Mouse (Mus musculus) forebrain, embryonic 10.5 days (tissue): ENCODE data around the gene Capn5. TPM values are rescaled to one million over a fixed set of nuclear protein-coding genes. Genes with fewer than 3 reads are reported as not detected.
A peak's percentile ranks its signal among the peaks of the same experiment; 100 is the strongest.

Source experiments
- DNase-seq: peaks from one replicate; pipeline ENCODE4 v3.0.0-alpha.2; 2017; ENCODE audit warnings: low spot score; ENCODE audit errors: extremely low spot score
- H3K27ac ChIP-seq: fragments of 300-500 bp; sonication (generic); 2 replicates; pipeline ENCODE4 v1.5.1; 2016; ENCODE audit warnings: mild to moderate bottlenecking
- H3K27me3 ChIP-seq: fragments of 300-500 bp; sonication (generic); 2 replicates; pipeline ENCODE4 v1.6.1; 2016; ENCODE audit warnings: mild to moderate bottlenecking; ENCODE audit not compliant: poor library complexity, severe bottlenecking
- H3K36me3 ChIP-seq: fragments of 300-500 bp; sonication (generic); replicated peaks from 2 replicates; pipeline ENCODE4 v1.6.1; 2016; ENCODE audit warnings: mild to moderate bottlenecking, moderate library complexity
- H3K4me1 ChIP-seq: fragments of 300-500 bp; sonication (generic); 2 replicates; pipeline ENCODE4 v1.6.1; 2016
- H3K4me3 ChIP-seq: fragments of 300-500 bp; sonication (generic); 2 replicates; pipeline ENCODE4 v1.5.1; 2016; ENCODE audit warnings: mild to moderate bottlenecking, moderate library complexity
- H3K9me3 ChIP-seq: fragments of 300-500 bp; sonication (generic); 2 replicates; pipeline ENCODE4 v1.6.1; 2016; ENCODE audit warnings: mild to moderate bottlenecking, moderate library complexity
- WGBS: fragments of 180-500 bp; shearing (Covaris S2); methylation state at CpG from one replicate; pipeline ENCODE4 v1.1.7; 2016; 5-methylcytosine and 5-hydroxymethylcytosine counted together
- polyA plus RNA-seq: library from polyadenylated mRNA; unstranded; fragments of >200 nt; fragmentation: Nextera tagmentation; extraction: Ambion mirVana; gene quantifications from 2 replicates; pipeline ENCODE4 v1.2.1, GENCODE M21; 2016

The Capn5 gene
- polyA plus RNA-seq, 1 experiment from 2014 or later: 5.8 TPM

DNA sequence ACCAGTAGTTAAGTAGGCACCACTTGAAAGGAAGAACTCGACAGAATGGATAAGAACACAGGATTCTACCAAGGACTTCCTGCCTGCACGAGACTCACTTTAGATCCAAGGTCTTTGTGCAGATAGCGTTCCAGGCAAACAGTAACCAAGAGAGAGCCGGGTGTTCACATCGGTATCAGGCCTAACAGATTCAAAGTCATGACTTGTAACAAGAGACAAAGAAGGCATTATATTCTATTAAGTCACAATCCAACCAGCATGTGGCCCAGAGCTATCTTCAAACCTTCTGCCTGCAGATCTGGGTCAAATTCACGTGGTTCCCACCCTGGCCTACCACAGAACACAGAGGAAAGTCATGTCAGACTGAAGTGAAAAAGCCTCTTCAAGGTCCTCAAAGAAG is 63.4 kb downstream of the Capn5 start:
- 0 out of 2 replicates have a peak overlapping the region, but pooled peaks have one; percentile 22 for H3K27ac ChIP-seq
- H3K9me3 ChIP-seq: no peaks in the 10 kb centered on the region
- WGBS: 81% methylated on average over 6 of the region's 6 CpGs
- H3K27me3 ChIP-seq: peaks cover 38% of the 10 kb centered on the region
- no peak for DNase-seq
- H3K36me3 ChIP-seq: no peaks in the 10 kb centered on the region
- no peak overlapping the region for H3K4me3 ChIP-seq
- H3K4me1 ChIP-seq: peaks cover 26% of the 10 kb centered on the region

DNA sequence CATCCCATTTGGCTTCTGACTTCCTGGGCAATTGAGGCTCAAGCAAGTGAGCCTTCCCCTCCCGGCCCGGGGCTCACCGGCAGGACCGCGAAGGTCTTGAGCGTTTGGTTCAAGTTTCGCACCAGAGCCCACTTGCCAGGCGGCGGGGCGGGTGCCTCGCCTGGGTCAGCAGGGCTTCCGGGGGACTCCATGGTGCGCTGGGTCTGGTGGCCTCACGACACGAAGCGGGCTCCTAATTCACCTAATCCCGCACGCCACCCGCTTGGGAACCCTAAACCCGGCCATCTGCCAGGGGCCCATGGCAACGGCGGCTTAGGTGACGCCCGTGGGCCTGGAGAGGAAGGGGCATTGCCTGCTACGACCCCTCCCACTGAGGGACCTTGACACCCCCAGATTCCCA is 66.8 kb downstream of the Capn5 start:
- Histone ChIP-seq H3K36me3 (no peaks in the 10 kb centered on the region), H3K4me1 (peaks cover 10% of the 10 kb centered on the region), H3K4me3 (peak overlapping the region; percentile 45), H3K27me3 (peaks cover 44% of the 10 kb centered on the region), H3K9me3 (no peaks in the 10 kb centered on the region), H3K27ac (0 out of 2 replicates have a peak overlapping the region, but pooled peaks have one; percentile 1)
- WGBS: 5% methylated on average over 25 of the region's 25 CpGs
- no peak for DNase-seq

DNA sequence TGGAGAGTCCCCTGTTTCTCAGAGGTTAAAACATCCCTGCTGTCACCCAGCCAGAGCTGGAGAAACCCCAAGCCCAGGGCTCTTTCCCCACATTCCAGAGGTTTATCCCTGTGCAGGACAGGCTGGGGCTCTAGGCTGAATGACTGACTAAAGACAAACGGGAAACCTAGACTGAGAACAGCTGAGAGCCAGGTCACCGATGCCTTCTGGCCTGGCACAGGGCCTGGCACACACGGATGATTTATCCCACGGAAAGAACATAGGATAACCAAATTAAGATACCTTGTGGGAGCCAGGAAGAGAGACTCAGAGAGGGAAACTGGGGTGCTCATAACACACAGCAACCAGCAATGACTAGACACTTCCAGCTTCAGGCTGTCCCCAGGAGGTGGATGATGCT is 68.3 kb downstream of the Capn5 start:
- Histone ChIP-seq H3K36me3 (no peaks in the 10 kb centered on the region), H3K27me3 (peaks cover 44% of the 10 kb centered on the region), H3K9me3 (no peaks in the 10 kb centered on the region), H3K27ac (no peak overlapping the region), H3K4me3 (no peak overlapping the region), H3K4me1 (peaks cover 15% of the 10 kb centered on the region)
- WGBS: 87% methylated on average over 4 of the region's 4 CpGs
- no peak for DNase-seq

DNA sequence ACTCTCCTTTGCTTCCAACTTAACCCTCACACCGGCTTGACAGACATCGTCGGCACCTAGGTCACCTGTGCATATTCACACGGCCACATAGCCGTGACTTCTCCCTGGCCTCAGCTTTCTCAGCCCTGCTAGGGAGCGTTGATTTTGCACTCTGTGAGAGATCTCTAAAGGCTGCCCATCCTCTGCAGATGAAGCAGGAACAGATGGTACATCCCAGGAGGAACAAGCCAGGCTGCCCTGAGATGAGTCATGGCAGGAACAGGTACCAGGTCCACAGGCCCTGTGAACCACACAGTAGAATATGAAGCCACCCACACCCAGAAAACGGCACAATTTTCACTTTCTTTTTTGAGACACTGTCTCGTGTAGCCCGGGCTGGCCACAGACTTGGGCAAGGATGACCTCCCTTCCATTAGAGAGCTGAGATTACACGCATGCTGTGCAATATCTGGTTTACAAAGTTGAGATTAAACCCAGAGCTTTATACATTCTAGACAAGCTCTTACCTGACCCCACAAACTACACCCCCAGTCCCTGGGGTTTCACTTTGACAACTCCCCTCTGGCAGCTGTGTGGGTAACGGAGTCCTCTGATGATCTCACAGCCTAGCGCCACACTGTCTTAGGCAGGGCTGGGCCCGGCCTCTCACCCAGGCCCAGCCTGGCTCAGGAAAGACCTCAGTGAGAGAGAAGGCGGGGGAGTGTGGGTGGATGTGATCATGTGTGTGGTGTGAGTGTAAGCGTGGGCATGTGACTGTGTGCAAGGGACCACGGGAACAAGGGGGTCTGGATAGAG is 69.2 kb downstream of the Capn5 start:
- no peak overlapping the region for H3K4me3 ChIP-seq
- H3K36me3 ChIP-seq: no peaks in the 10 kb centered on the region
- no peak for DNase-seq
- no peaks in the 10 kb centered on the region for H3K9me3 ChIP-seq
- peaks cover 44% of the 10 kb centered on the region for H3K27me3 ChIP-seq
- WGBS: 88% methylated on average over 16 of the region's 16 CpGs
- H3K27ac ChIP-seq: no peak overlapping the region
- peaks cover 20% of the 10 kb centered on the region for H3K4me1 ChIP-seq

DNA sequence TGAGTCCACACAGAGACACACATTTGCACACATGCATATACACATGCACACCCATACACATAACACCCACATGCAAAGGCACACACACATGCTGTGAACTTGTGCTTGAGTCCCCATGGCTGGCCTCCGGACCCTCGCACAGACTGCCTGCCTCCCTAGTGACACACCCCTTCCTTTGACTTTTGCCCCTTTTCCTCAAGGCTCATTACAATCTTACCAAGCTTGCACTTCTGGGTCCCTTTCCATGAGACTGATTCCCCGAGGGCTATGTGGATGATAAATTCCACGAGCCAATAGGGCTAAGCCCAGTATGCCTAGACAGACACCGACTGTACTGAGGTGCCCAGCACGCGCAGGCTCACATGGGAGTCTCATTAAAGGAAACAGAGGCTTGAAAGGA is 71.8 kb downstream of the Capn5 start:
- H3K36me3 ChIP-seq: no peaks in the 10 kb centered on the region
- WGBS: 90% methylated on average over 7 of the region's 7 CpGs
- no peak overlapping the region for H3K4me3 ChIP-seq
- no peaks in the 10 kb centered on the region for H3K9me3 ChIP-seq
- no peak overlapping the region for H3K27ac ChIP-seq
- DNase-seq: no peak
- H3K27me3 ChIP-seq: peaks cover 23% of the 10 kb centered on the region
- H3K4me1 ChIP-seq: peaks cover 30% of the 10 kb centered on the region

DNA sequence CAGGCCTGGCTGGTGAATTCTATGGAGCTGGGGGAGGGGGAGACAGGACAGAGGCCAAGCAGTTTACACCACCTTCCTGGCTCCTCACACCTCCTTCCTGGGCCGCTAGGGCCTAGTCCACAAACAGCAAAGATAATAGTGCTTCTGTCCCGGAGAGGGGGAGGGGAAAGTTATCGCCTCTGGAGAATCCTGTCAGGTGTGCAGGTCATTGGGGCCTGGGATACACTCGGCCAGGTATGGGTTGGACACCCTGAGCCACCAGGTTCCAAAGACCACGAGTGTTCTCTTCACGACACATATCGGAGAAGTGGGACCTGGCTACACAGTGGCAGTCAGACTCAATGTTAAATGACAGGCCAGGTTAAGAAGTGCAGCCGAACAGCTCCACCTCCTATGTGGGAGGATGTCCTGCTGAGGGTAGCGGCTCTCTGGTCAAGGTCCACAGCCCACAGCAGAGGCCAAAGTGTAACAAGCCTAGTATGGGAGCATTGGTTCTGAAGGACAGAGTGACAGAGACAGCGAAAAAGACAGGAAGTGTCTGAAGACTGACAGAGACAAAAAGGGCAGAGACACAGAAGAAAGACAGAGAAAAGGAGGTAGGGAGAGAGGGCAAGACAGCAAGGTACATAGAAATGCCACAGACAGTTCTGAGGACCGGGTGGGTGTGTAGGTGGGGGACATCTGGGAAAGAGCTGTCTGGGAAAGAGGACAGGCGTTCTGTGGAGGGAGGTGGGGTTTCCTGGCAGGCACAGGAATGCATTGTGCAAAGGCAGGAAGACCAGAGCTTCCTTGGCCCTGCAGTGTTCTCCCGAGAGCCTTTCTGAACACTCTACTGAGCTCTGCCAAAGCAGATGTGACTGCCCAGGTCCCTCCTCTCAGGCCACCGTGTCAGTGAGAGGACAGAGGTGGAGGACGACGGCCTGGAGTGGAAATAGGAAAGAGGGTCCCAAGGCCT is 73.3 kb downstream of the Capn5 start:
- Histone ChIP-seq H3K27me3 (peaks cover 8% of the 10 kb centered on the region), H3K9me3 (no peaks in the 10 kb centered on the region), H3K4me3 (no peak overlapping the region), H3K36me3 (no peaks in the 10 kb centered on the region), H3K27ac (peak overlapping the region; percentile 8; the same call in 1 of the 2 replicates), H3K4me1 (peaks cover 24% of the 10 kb centered on the region)
- 69% methylated on average over 16 of the region's 16 CpGs for WGBS
- no peak for DNase-seq

DNA sequence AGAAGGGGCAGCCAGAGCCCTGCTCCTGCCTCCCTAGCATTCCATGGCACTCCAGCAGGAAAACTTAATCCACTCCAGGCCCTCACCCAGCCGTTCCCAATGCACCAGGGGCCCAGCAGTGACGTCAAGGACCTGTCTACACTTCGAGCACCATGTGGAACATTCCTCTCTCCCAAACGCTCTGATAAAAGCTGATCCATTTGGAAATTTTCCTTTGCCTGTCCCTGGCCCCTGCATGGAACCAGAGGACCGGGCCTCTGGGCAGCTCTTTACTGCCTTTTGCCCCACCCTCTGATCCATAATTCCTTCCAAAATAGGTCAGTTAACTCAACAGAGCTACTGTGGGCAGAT is 74.2 kb downstream of the Capn5 start:
- DNase-seq: no peak

DNA sequence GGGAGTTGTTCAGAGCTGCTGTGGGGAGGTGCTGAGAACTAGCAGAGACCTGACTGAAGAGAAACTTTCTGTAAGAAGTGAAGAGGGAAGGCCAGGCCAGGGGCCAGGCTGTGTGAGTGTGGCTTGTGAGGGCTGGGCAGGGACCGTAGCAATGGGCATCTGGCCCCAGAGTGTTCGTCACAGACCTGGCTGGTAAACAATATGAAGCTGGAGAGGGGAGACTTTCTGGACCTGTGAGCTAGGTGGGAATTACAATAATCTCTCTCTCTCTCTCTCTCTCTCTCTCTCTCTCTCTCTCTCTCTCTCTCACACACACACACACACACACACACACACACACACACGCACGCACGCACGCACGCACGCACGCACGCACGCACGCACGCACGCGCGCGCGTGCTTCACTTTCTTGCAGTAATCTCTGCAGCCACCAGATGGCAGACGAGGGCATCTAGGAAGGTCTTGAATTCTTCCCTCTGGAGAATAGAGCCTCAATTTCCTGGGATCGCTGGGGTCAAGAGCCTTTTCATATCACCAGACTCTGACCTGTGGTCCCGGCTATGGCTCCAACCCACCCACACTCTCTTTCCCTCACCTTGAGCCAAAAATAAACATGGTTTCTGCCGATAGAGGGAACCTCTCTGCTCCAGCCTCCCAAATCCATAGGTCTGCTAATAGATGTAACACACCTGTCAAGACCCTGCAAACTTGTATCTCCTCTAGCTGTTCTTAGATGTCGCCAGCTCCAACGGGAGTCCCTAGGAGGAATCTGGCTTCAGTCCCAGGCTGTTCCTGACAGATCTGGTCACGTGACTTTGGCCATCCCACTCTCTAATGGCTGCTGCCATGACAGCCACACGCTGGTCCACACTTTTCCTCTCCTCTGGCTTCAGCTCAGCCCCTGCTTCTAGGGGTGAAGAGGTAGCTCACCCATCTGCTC is 74.8 kb downstream of the Capn5 start:
- H3K4me1 ChIP-seq: peaks cover 24% of the 10 kb centered on the region
- peaks cover under 1% of the 10 kb centered on the region; the same call in 1 of the 2 replicates for H3K36me3 ChIP-seq
- H3K9me3 ChIP-seq: no peaks in the 10 kb centered on the region
- H3K4me3 ChIP-seq: peak overlapping the region; percentile 45
- peak overlapping the region; percentile 87 for H3K27ac ChIP-seq
- 39% methylated on average over 10 of the region's 26 CpGs for WGBS
- peak; percentile 84 for DNase-seq
- no peaks in the 10 kb centered on the region for H3K27me3 ChIP-seq

More for the DNA sequence above, 74.2 kb downstream of the Capn5 start:
- Histone ChIP-seq H3K9me3 (no peaks in the 10 kb centered on the region), H3K36me3 (no peaks in the 10 kb centered on the region), H3K27ac (0 out of 2 replicates have a peak overlapping the region, but pooled peaks have one; percentile 87), H3K4me3 (no peak overlapping the region), H3K27me3 (no peaks in the 10 kb centered on the region), H3K4me1 (peaks cover 24% of the 10 kb centered on the region)
- WGBS: 84% methylated on average over 5 of the region's 5 CpGs

DNA sequence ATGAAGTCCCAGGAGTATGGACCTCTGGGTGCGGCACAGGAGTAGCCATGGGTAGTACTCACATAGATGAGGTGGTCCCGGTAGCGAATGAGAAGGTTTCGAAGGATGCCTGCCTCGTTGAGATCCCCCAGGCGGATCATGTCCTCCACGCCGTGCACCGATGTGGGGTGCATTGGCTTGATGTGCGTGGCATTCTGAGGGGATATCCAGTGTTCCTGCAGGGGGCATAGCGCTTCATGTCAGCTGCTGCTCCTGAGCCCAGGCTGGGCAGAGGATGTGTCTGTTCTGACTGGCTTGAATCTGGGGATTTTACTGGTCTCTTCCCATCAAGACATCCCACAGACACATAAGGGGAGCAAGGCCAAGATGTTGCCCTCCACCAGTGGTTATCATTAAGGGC is 75.6 kb downstream of the Capn5 start:
- no peak for DNase-seq
- peaks cover 8% of the 10 kb centered on the region for H3K36me3 ChIP-seq
- H3K4me1 ChIP-seq: peaks cover 24% of the 10 kb centered on the region
- peak overlapping the region; percentile 87 for H3K27ac ChIP-seq
- peak overlapping the region; percentile 45 for H3K4me3 ChIP-seq
- WGBS: 92% methylated on average over 11 of the region's 11 CpGs
- H3K27me3 ChIP-seq: no peaks in the 10 kb centered on the region
- peaks cover 1% of the 10 kb centered on the region for H3K9me3 ChIP-seq

DNA sequence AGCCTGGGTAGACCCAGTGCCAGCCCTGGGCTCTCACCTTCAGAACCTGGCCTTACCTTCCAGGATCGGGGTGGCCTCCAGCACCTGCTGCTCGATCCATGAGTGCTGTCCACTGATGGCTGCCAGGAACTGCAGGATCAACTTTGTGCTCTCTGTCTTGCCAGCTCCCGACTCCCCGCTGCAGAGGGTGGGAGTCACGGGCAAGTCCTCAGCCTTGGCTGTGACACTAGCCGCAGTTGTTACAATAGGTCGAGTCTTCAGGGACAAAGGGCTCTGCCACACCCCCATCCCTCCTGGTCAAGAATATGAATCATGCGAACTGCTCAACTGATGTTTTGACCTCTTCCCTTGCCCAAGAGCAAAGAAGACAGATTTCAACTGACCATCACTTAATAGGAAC is 80.5 kb downstream of the Capn5 start:
- Histone ChIP-seq H3K27me3 (no peaks in the 10 kb centered on the region), H3K9me3 (peaks cover 9% of the 10 kb centered on the region), H3K4me1 (peaks cover 5% of the 10 kb centered on the region), H3K27ac (no peak overlapping the region), H3K4me3 (no peak overlapping the region), H3K36me3 (peaks cover 24% of the 10 kb centered on the region)
- 95% methylated on average over 8 of the region's 8 CpGs for WGBS
- no peak for DNase-seq

DNA sequence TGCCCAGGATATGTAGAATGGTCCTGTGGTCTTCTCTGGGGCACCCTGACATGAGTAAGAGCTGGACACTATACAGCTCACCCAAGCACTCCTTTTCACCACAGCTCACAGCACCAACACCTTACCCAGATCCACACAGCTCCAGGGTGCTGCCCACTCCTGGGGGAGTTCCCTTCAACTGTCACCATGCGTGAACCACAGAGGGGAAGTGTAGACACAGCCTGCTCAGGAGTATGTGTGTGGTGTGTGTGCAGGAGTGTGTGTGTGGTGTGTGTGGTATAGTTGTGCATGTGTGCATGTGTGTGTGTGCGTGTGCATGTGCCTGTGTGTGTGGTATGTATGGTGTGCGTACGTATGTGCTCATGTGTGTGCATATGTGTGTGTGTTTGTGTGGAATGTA is 82.2 kb downstream of the Capn5 start:
- peaks cover 32% of the 10 kb centered on the region for H3K36me3 ChIP-seq
- 90% methylated on average over 4 of the region's 4 CpGs for WGBS
- no peak for DNase-seq

DNA sequence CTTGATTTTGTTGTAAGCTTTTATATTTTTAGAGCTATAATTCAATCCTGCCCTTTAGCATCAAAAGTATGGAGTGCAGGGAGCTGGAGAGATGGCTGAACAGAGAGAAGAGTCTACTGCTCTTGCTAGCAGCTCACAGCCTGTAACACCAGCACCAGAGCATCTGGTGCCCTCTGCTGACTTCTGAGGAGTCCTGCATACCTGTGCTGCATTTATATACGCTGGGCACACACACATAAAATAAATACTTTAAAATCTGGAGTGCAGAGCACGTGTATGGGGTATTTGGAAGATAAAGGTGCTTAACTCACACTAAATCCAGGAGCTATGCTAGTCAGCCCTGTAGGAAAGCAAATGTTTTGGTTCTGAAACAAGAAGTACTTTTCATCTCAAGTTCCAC is 91.7 kb downstream of the Capn5 start:
- H3K9me3 ChIP-seq: no peaks in the 10 kb centered on the region
- DNase-seq: no peak
- H3K36me3 ChIP-seq: 0 out of 2 replicates have a peak, but pooled peaks cover 1% of the 10 kb centered on the region
- H3K27me3 ChIP-seq: no peaks in the 10 kb centered on the region
- H3K4me1 ChIP-seq: peaks cover 36% of the 10 kb centered on the region
- H3K4me3 ChIP-seq: no peak overlapping the region
- H3K27ac ChIP-seq: no peak overlapping the region
- 53% methylated on average over 2 of the region's 2 CpGs for WGBS

More for the DNA sequence above, 82.2 kb downstream of the Capn5 start:
- Histone ChIP-seq H3K9me3 (peaks cover 9% of the 10 kb centered on the region), H3K4me3 (no peak overlapping the region), H3K27me3 (no peaks in the 10 kb centered on the region), H3K4me1 (no peaks in the 10 kb centered on the region), H3K27ac (no peak overlapping the region)
